Mouse (Mus musculus): ENCODE measurements at regions not wholly inside any gene's neighbourhood (a gene's known extent, or its start where the extent isn't known, plus 50 kb on each side); places are given as distances from the start of the nearest gene placed in this dataset.

- DNase-seq (ENCODE audit: low spot score in 2 of 2) = no peak
Measured at GRCm38 (mm10) chr5:119058231-119058851, 497.9 kb downstream of the Med13l start.

DNA sequence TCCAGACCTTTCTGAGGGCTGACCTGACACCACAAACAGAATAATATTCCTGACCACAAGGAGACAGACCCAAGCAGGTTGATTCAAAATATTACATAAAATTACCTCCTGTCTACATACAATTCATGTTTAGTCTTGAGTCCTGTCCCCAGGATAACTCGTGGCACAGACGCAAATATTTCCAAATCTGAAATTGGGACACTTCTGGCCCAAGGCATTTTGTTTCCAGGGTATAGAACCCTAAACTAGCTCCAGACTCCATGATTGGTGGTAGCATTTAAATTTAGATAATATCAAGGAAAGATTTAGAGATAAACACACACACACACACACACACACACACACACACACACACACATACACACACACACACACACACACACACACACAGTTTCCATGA, 498.7 kb downstream of the Med13l start:
- DNase-seq (ENCODE audit: low spot score in 2 of 2) = no peak

DNA sequence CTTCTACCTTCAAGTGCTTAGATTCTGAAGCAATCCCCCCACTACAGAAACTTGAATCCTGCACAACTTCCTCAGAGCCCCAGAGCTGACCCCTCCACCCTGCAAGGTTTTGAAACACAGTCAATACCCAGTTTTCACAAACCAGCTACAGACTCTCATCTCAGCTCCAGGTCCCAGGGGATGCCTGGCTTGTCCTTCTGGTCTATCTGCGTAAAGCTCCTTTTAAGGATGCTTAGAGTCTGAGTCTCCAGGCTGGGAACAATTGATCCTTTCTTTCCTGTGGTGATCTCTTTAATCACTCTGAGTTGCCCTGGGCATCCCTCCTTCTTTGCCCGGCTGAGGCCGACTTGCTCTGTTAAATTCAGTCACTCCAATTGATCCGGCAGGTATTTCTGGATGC, 500.4 kb downstream of the Med13l start:
- no peak for DNase-seq (ENCODE audit: low spot score in 2 of 2)

DNA sequence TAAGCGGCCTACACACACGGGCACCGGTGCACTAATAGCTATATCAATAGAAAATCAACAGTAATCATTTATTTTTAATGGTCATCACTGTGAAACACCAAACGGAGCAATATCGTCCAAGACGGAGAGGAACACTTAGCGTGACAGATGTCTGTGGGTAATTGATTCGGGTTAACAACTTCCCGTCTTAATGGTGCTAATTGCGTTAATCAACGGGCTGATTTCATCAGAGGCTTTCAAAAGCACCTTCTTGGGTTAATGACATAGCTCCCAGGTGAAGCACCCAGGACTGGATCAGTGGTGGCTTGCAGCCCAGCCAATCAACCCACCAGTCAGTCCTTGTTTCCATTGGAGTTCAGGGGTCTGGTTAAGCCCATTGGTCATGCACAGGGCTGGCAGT, 502.0 kb downstream of the Med13l start:
- DNase-seq (ENCODE audit: low spot score in 2 of 2) = no peak

DNA sequence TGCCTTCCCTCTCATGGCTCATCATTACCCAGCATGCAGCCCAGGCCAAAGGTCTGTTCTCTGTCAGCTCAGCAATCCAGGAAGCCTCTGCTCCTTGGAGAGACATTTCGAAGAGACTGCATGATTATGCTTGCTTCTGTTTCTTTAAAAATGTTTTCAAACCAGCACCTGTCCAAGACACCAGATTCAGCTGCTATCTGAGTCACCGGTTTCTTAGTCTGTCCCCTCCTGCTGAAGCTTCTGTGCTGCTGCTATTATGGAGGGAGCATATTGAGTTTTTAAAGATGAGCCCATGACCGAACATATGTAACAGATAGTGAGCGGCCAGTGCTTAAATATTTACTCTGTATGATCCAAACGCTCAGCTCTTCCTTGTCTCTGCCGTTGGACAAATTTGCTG, 506.2 kb downstream of the Med13l start:
- no peak for DNase-seq (ENCODE audit: low spot score in 2 of 2)

DNA sequence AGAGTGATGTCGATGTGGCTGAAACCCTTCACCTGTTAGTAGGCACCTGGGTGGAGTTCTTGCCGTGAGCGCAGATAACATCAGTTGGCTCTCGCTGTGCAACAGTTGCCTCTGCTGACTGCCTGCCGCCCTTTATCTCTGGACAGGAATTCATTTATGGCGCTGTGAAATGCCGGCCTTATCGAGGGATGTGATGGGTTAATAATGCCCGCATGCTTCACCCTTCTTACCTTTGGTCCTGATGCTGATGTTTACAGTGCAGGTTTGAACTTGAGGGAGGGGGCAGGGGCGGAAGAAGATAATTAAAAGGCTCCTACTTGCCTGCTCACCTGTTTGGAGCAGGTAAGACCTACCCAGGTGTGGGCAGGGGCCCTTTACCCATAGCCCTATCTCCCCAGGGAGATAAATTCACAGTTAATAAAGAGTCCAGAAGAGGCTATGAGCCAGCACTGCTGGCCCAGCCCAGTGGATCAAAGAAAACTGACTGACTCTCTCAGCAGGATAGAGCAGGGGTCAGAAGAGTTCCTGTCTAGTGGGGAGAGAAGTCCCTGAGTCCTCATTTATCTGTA, 509.4 kb downstream of the Med13l start:
- no peak for DNase-seq (ENCODE audit: low spot score in 2 of 2)

DNA sequence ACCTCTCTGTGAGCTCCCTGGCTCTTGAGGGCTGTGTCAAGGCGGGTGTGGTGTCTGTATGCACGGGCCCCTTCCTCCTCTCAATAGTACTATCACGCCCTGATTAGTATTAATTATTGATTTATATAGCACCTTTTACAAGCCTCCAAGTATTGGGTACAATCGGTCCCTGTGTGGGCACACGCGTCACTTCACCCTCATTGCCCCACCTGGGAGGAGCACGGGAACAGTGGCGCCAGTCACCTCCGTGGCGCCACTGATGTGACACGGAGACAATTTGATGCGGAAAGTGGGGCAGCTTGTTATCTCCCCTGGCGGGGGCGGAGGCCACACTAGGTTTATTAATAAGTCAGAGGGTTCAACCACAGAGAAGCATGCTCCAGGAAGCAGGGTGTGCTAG, 512.2 kb downstream of the Med13l start:
- DNase-seq (ENCODE audit: low spot score in 2 of 2) = no peak

- no peak for DNase-seq (ENCODE audit: low spot score in 2 of 2)
Measured at GRCm38 (mm10) chr5:119080747-119081146, 520.3 kb downstream of the Med13l start.

GRCm38 (mm10) chr5:119082895-119083294, 522.4 kb downstream of the Med13l start:
- no peak for DNase-seq (ENCODE audit: low spot score in 2 of 2)

DNA sequence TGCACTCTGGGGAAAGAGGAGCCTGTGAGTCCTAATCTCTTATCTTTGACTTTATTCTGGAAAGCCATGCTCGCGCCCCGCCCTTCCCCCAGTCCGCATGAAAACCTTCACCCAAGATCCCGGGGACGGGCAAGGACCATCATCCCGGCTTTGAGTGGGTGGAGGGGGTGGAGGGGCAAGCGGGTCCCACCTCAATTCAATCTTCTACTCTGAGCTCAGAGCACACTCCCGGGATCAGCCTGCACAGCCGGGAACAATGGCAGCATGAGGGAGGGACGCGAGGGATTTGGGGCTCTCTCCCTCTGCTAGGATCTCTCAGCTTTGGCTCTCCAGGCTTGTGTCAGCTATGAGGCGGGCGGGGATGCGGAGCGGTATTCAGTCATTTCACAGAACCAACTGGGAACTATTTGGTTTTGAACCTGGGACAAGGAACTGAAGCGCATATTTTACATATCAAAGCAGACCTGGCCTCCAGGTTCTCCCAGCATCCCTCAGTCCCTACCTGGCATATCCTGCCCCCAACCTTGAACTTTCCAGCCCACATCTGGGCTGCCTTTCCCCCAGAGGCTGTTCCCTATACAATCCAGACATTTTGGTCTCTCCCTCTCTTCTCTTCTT, 537.2 kb downstream of the Med13l start:
- DNase-seq (ENCODE audit: low spot score in 2 of 2) = no peak

GRCm38 (mm10) chr5:119099817-119100216, 539.3 kb downstream of the Med13l start:
- DNase-seq (ENCODE audit: low spot score in 2 of 2) = no peak

- DNase-seq (ENCODE audit: low spot score in 2 of 2) = no peak
Measured at GRCm38 (mm10) chr5:119103503-119103902, 543.0 kb downstream of the Med13l start.

DNA sequence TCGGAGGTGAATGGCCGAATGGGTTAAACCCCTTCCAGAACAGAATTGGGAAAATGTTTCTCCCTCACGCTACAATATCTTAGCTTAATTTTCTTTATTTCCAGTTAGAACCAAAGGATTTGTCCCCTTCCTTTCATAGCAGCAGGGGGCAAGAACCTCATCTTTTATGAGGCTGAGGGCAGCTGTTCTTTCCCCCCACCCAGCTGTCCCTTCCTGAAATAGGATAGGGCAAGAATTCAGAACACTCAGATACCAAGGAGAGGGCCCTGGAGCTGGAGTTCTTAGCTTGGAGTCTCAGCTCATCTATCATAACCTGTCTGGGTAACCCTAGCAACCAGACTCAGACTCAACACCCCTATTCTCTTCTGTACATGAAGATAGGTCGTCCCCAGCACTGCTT, 547.4 kb downstream of the Med13l start:
- DNase-seq (ENCODE audit: low spot score in 2 of 2) = no peak

- DNase-seq (ENCODE audit: low spot score in 2 of 2) = no peak
Measured at GRCm38 (mm10) chr5:119109501-119109900, 549.0 kb downstream of the Med13l start.

- no peak for DNase-seq (ENCODE audit: low spot score in 2 of 2)
Measured at GRCm38 (mm10) chr5:119114074-119114473, 553.6 kb downstream of the Med13l start.

- DNase-seq (ENCODE audit: low spot score in 2 of 2) = no peak
Measured at GRCm38 (mm10) chr5:119125745-119126144, 544.7 kb upstream of the Tbx3 start.

GRCm38 (mm10) chr5:119130176-119130575, 540.3 kb upstream of the Tbx3 start:
- DNase-seq (ENCODE audit: low spot score in 2 of 2) = no peak

DNA sequence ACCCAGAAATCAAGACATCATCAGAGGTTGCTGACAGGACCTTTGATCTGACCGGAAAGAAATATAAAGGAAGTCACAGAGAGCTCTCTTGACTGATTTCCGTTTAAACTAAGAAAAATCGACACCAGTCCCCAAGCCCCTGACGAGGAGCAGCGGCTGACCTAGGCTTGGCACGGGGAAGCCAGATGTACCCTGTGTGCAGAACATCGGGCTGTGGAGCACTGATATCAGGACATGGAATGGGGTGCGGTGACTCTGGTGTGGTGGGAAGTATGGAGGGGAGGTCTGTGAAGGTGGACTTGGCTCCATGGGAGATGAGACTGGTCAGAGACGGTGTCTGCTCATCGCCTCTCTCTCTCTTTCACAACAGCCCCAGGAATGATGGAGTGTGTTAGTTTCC, 539.0 kb upstream of the Tbx3 start:
- no peak for DNase-seq (ENCODE audit: low spot score in 2 of 2)

DNA sequence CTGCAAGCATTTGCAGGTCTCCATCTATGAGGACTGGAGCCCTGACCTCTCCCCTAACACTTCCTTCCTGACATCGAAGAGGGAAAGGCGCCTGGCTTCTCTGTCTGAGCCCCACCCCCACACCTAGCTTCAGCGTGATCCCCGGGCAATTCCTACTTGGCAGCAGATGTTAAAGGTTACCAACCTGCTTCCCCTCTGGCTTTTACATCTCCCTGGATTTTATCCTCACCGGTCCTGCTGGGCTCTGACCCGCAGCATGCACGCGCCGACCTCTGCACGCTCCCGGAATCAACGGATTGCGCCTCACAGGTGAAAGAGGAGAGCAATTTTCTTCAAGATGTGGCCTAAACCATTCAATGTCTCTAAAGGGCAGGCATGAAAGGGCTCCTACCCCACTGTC, 537.1 kb upstream of the Tbx3 start:
- DNase-seq (ENCODE audit: low spot score in 2 of 2) = no peak

DNA sequence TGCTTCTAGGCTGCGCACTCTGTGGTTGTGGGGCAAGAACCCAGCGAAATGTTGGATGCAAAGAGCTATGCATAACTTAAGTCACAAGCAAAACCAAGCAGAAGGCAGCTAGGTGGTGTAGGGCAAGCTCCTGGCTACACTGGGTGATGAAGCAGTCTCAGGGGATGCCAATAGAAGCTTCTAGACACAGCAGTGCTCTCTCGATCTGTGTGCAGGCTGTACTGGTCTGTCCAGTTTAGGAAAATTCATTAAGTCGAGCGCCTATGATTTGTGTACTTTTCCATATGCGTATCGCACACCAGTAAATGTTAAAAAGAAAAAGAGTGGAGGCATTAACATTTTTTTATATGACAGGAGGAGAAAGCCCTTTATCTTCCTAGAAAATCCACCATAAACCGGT, 533.6 kb upstream of the Tbx3 start:
- no peak for DNase-seq (ENCODE audit: low spot score in 2 of 2)

- no peak for DNase-seq (ENCODE audit: low spot score in 2 of 2)
Measured at GRCm38 (mm10) chr5:119137409-119137808, 533.1 kb upstream of the Tbx3 start.

DNA sequence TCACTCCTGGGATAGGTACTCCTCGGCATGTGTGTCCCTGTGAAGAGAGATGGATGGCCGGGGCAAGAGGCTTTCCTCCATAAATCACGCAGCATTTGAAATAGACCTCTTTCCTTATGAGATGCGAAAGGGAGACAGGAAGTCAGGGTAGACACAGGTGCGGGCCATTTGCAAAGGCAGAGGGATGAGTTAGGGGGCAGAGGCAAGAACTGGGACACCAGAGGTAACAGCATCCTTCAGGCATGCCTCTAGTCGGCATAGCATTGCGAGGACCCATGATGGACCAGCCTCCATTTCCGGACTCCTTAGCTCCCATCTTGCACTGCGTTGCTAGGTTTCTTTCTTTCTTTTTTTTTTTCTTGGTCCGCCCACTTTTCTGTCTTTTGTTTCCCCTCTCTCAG, 532.6 kb upstream of the Tbx3 start:
- DNase-seq (ENCODE audit: low spot score in 2 of 2) = no peak

DNA sequence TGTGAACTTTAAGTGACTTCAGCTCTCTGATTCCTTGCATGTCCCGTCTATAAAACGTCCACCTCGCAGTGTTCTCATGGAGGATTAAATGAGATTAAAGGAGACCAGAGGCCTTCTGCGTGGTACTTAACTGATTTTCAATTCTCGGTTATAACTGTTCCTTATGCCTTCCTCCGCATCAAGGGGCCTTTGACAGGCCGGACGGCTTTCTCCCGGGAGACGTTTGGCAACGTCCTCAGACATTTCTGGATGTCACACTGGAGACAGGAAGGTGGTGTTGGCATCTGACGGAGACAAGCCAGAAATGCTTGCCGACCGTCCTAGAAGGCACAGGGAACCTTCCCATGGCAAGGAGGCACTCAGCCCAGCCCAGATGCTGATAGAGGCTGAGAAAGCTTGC, 532.2 kb upstream of the Tbx3 start:
- DNase-seq (ENCODE audit: low spot score in 2 of 2) = no peak

GRCm38 (mm10) chr5:119139336-119139735, 531.1 kb upstream of the Tbx3 start:
- DNase-seq (ENCODE audit: low spot score in 2 of 2) = no peak

All from natural killer cell, adult 2 months (primary cell).